ENCODE assay signal across 8 mouse cellular contexts in genomic region chr11:86543960-86544638, GRCm38 (mm10). TPM values are rescaled to one million over a fixed set of nuclear protein-coding genes. Genes with fewer than 3 reads are reported as not detected.
DNase-seq lines count a peak whose midpoint lies in the region; ATAC-seq and TF ChIP-seq lines count a peak whose summit lies in the region.

No protein-coding gene starts in this region.

- no peaks in the 10 kb centered on the region for H3K27me3 ChIP-seq in heart, embryonic 11.5 days (ENCODE audit: control insufficient read depth, insufficient read depth, low read length)
- H3K27me3 ChIP-seq in limb, embryonic 15.5 days, result no peaks in the 10 kb centered on the region

- TF ChIP-seq POLR2A in bone marrow macrophage, adult 2 months (IDR thresholded peaks at IDR 0.05; ENCODE audit: borderline replicate concordance, low read depth, low read length), result no peak

- TF ChIP-seq CTCF in bone marrow macrophage, adult 2 months (IDR thresholded peaks at IDR 0.05; ENCODE audit: low read depth, low read length), result no peak

- H3K27ac ChIP-seq in heart, embryonic 11.5 days (ENCODE audit: low read depth, low read length), result peak overlapping the region; percentile 84
- peak overlapping the region; percentile 32; the same call in 1 of the 2 replicates for H3K27ac ChIP-seq in bone marrow macrophage, adult 2 months (ENCODE audit: insufficient read depth, low read depth, low read length)
- peak overlapping the region; percentile 87 for H3K27ac ChIP-seq in limb, embryonic 15.5 days

- peak overlapping the region; percentile 83 for H3K4me3 ChIP-seq in heart, embryonic 11.5 days (ENCODE audit: low read depth, low read length)
- H3K4me3 ChIP-seq in bone marrow macrophage, adult 2 months (ENCODE audit: insufficient read depth, low read length), result peak overlapping the region; percentile 79
- peak overlapping the region; percentile 95 for H3K4me3 ChIP-seq in limb, embryonic 15.5 days

- peak overlapping the region; percentile 89 for H3K9ac ChIP-seq in heart, embryonic 11.5 days (ENCODE audit: low read depth, low read length)
- peak overlapping the region; percentile 96 for H3K9ac ChIP-seq in limb, embryonic 15.5 days

- DNase-seq in heart, adult 11 months, result no peak
- DNase-seq in 3T3-L1 (ENCODE audit: low read depth, low spot score), result peak; percentile 34
- DNase-seq in frontal cortex, postnatal 25 days (ENCODE audit: low spot score in 2 of 2), result peak; percentile 13 to 19
- DNase-seq in retina, embryonic 14.5 days (ENCODE audit: low spot score), result peak; percentile 21
- DNase-seq in adrenal gland, postnatal 4 days (ENCODE audit: low spot score in 2 of 2), result no peak

- WGBS in heart, embryonic 11.5 days (ENCODE audit: insufficient replicate concordance), result 1% methylated on average over 49 of the region's 50 CpGs
- WGBS in limb, embryonic 15.5 days, result 1% methylated on average over 43 of the region's 50 CpGs

- peak overlapping the region; percentile 71 for H3K4me2 ChIP-seq in heart, embryonic 11.5 days
- H3K4me2 ChIP-seq in limb, embryonic 15.5 days, result peak overlapping the region; percentile 59

- ATAC-seq in heart, embryonic 11.5 days (replicated peaks; ENCODE audit: insufficient number of reproducible peaks, low FRiP score, low TSS enrichment), result peak; percentile 66; the same call in 1 of the 2 replicates
- peak; percentile 77 for ATAC-seq in limb, embryonic 15.5 days (ENCODE audit: insufficient number of reproducible peaks, low FRiP score, low TSS enrichment, low read depth)

- H3K4me1 ChIP-seq in heart, embryonic 11.5 days (ENCODE audit: control insufficient read depth, insufficient read depth, low read length), result peaks cover 7% of the 10 kb centered on the region
- H3K4me1 ChIP-seq in bone marrow macrophage, adult 2 months (ENCODE audit: control insufficient read depth, insufficient read depth, low read length), result peaks cover 29% of the 10 kb centered on the region
- H3K4me1 ChIP-seq in limb, embryonic 15.5 days, result peaks cover 13% of the 10 kb centered on the region

- H3K9me3 ChIP-seq in heart, embryonic 11.5 days (replicated peaks; ENCODE audit: control insufficient read depth, low read length), result no peaks in the 10 kb centered on the region
- no peaks in the 10 kb centered on the region for H3K9me3 ChIP-seq in limb, embryonic 15.5 days

- H3K36me3 ChIP-seq in heart, embryonic 11.5 days (ENCODE audit: control insufficient read depth, insufficient read depth, low read length), result no peaks in the 10 kb centered on the region
- peaks cover 1% of the 10 kb centered on the region for H3K36me3 ChIP-seq in limb, embryonic 15.5 days

RNA-seq across cellular contexts. Expression of gene Rps6kb1, which starts 0.5 kb away (rescaled TPM):
- 43.4 and 50.0 TPM in 2 replicates for polyA plus RNA-seq in heart, embryonic 11.5 days (2014; fragmentation: Nextera tagmentation; extraction: Ambion mirVana)
- polyA plus RNA-seq in bone marrow macrophage, adult 2 months (2012; ENCODE audit: insufficient read depth, insufficient read length, missing spikeins), result 30.9 and 33.0 TPM in 2 replicates
- polyA plus RNA-seq in limb, embryonic 15.5 days (2015; fragmentation: Nextera tagmentation; extraction: Ambion mirVana), result 73.2 and 74.5 TPM in 2 replicates
- 10 to 100 TPM; 50.5 to 53.2 TPM for total RNA-seq in adrenal gland, postnatal 4 days (2021)

RNA-seq across cellular contexts. Expression of gene Tubd1, which starts 0.7 kb away (rescaled TPM):
- 10.6 and 12.2 TPM in 2 replicates for polyA plus RNA-seq in heart, embryonic 11.5 days (2014; fragmentation: Nextera tagmentation; extraction: Ambion mirVana)
- 6.2 and 6.9 TPM in 2 replicates for polyA plus RNA-seq in bone marrow macrophage, adult 2 months (2012; ENCODE audit: insufficient read depth, insufficient read length, missing spikeins)
- polyA plus RNA-seq in limb, embryonic 15.5 days (2015; fragmentation: Nextera tagmentation; extraction: Ambion mirVana), result 11.1 and 11.3 TPM in 2 replicates
- 1 to 10 TPM; 6.3 to 7.5 TPM for total RNA-seq in adrenal gland, postnatal 4 days (2021)

RNA-seq across cellular contexts. Expression of gene Rnft1, which starts 59.6 kb away (rescaled TPM):
- polyA plus RNA-seq in heart, embryonic 11.5 days (2014; fragmentation: Nextera tagmentation; extraction: Ambion mirVana), result 38.4 and 41.5 TPM in 2 replicates
- polyA plus RNA-seq in bone marrow macrophage, adult 2 months (2012; ENCODE audit: insufficient read depth, insufficient read length, missing spikeins), result 45.3 and 52.5 TPM in 2 replicates
- polyA plus RNA-seq in limb, embryonic 15.5 days (2015; fragmentation: Nextera tagmentation; extraction: Ambion mirVana), result 59.3 and 68.0 TPM in 2 replicates
- total RNA-seq in adrenal gland, postnatal 4 days (2021), result 10 to 100 TPM; 37.1 to 39.0 TPM

Comparison
In these comparisons a context has a peak if more than half of its experiments do, and no peak if none do; other contexts are left out.
1. H3K27ac ChIP-seq: peak in every context shown above with its lines; median percentile 87 in limb, embryonic 15.5 days; 84 in heart, embryonic 11.5 days; 32 in bone marrow macrophage, adult 2 months.
2. DNase-seq: peak in 3T3-L1 (single experiment), frontal cortex, postnatal 25 days (2 of 2) and retina, embryonic 14.5 days (single experiment); none in heart, adult 11 months (single experiment) and adrenal gland, postnatal 4 days (0 of 2).
3. Peak in every context shown above with its lines, with median percentiles within 50 percentile points of each other: H3K4me3 ChIP-seq.